Comparison of ENCODE assay signal across 16 mouse cellular contexts in genomic region chr13:109577901-109578300, GRCm38 (mm10).
A peak's percentile ranks its signal among the peaks of the same experiment; 100 is the strongest.
DNase-seq lines count a peak whose midpoint lies in the region; ATAC-seq and TF ChIP-seq lines count a peak whose summit lies in the region.
"Had no signal": no experiment of that assay in that cellular context is flagged by ENCODE, and none has a peak within 500 bp of the region (broad histone marks: within the 10 kb centered on the region; RNA-seq: fewer than 3 reads in every experiment).

No protein-coding gene starts in this region.

- 65% methylated on average over 4 of the region's 4 CpGs for WGBS in hindbrain, embryonic 14.5 days
- WGBS in hindbrain, postnatal 0 days: 53% methylated on average over 4 of the region's 4 CpGs
- 46% methylated on average over 4 of the region's 4 CpGs for WGBS in midbrain, postnatal 0 days
- WGBS in midbrain, embryonic 16.5 days: 47% methylated on average over 4 of the region's 4 CpGs
- WGBS in stomach, embryonic 16.5 days: 39% methylated on average over 4 of the region's 4 CpGs

- H3K27ac ChIP-seq in hindbrain, embryonic 14.5 days: peak overlapping the region; percentile 9; the same call in 1 of the 2 replicates
- H3K27ac ChIP-seq in hindbrain, postnatal 0 days: no peak overlapping the region
- peak overlapping the region; percentile 20; the same call in 1 of the 2 replicates for H3K27ac ChIP-seq in midbrain, postnatal 0 days (ENCODE audit: low read depth, low read length)
- no peak overlapping the region for H3K27ac ChIP-seq in midbrain, embryonic 16.5 days (ENCODE audit: low read length)
- H3K27ac ChIP-seq in stomach, embryonic 16.5 days (ENCODE audit: low read length): peak overlapping the region; percentile 87
- H3K27ac ChIP-seq: embryonic facial prominence, embryonic 13.5 days; forebrain, embryonic 12.5 days; left cerebral cortex, adult 2 months; limb, embryonic 15.5 days had no signal

- no peaks in the 10 kb centered on the region for H3K27me3 ChIP-seq in hindbrain, embryonic 14.5 days (ENCODE audit: control insufficient read depth, insufficient read depth, low read length)
- H3K27me3 ChIP-seq in hindbrain, postnatal 0 days (ENCODE audit: insufficient read depth, low read length): no peaks in the 10 kb centered on the region
- no peaks in the 10 kb centered on the region for H3K27me3 ChIP-seq in midbrain, postnatal 0 days (ENCODE audit: insufficient read depth, low read length)
- no peaks in the 10 kb centered on the region for H3K27me3 ChIP-seq in midbrain, embryonic 16.5 days (ENCODE audit: control insufficient read depth, insufficient read depth, low read depth, low read length)
- no peaks in the 10 kb centered on the region for H3K27me3 ChIP-seq in stomach, embryonic 16.5 days (ENCODE audit: control insufficient read depth, insufficient read depth, low read length)
- H3K27me3 ChIP-seq: embryonic facial prominence, embryonic 13.5 days; forebrain, embryonic 12.5 days; limb, embryonic 15.5 days had no signal

- H3K4me1 ChIP-seq in hindbrain, embryonic 14.5 days (replicated peaks; ENCODE audit: control insufficient read depth, insufficient read depth, low read length): peaks cover 3% of the 10 kb centered on the region; the same call in 1 of the 2 replicates
- H3K4me1 ChIP-seq in hindbrain, postnatal 0 days (ENCODE audit: insufficient read depth, low read length): no peaks in the 10 kb centered on the region
- no peaks in the 10 kb centered on the region for H3K4me1 ChIP-seq in midbrain, postnatal 0 days (ENCODE audit: insufficient read depth, low read length)
- peaks cover 2% of the 10 kb centered on the region; the same call in 1 of the 2 replicates for H3K4me1 ChIP-seq in midbrain, embryonic 16.5 days (ENCODE audit: control insufficient read depth, insufficient read depth, low read length)
- peaks cover 7% of the 10 kb centered on the region; the same call in 1 of the 2 replicates for H3K4me1 ChIP-seq in stomach, embryonic 16.5 days (ENCODE audit: control insufficient read depth, insufficient read depth, low read length)
- H3K4me1 ChIP-seq: forebrain, embryonic 12.5 days; limb, embryonic 15.5 days had no signal

- no peak overlapping the region for H3K4me3 ChIP-seq in hindbrain, embryonic 14.5 days (replicated peaks; ENCODE audit: low read length)
- no peak overlapping the region for H3K4me3 ChIP-seq in hindbrain, postnatal 0 days (ENCODE audit: low read length)
- no peak overlapping the region for H3K4me3 ChIP-seq in midbrain, postnatal 0 days (ENCODE audit: low read depth, low read length)
- no peak overlapping the region for H3K4me3 ChIP-seq in midbrain, embryonic 16.5 days (ENCODE audit: low read depth, low read length)
- no peak overlapping the region for H3K4me3 ChIP-seq in stomach, embryonic 16.5 days (replicated peaks; ENCODE audit: low read length)
- H3K4me3 ChIP-seq: embryonic facial prominence, embryonic 13.5 days; forebrain, embryonic 12.5 days; left cerebral cortex, adult 2 months; limb, embryonic 15.5 days had no signal

- no peak overlapping the region for H3K9ac ChIP-seq in hindbrain, embryonic 14.5 days
- no peak overlapping the region for H3K9ac ChIP-seq in hindbrain, postnatal 0 days (replicated peaks; ENCODE audit: low read length)
- no peak overlapping the region for H3K9ac ChIP-seq in midbrain, postnatal 0 days (replicated peaks; ENCODE audit: low read length, poor library complexity, severe bottlenecking)
- no peak overlapping the region for H3K9ac ChIP-seq in midbrain, embryonic 16.5 days (ENCODE audit: low read depth, low read length)
- H3K9ac ChIP-seq in stomach, embryonic 16.5 days (ENCODE audit: low read length): no peak overlapping the region
- H3K9ac ChIP-seq: embryonic facial prominence, embryonic 13.5 days; forebrain, embryonic 12.5 days; limb, embryonic 15.5 days had no signal

- H3K36me3 ChIP-seq in hindbrain, embryonic 14.5 days (replicated peaks; ENCODE audit: control insufficient read depth, insufficient read depth): no peaks in the 10 kb centered on the region
- H3K36me3 ChIP-seq in hindbrain, postnatal 0 days (ENCODE audit: insufficient read depth, low read length): no peaks in the 10 kb centered on the region
- no peaks in the 10 kb centered on the region for H3K36me3 ChIP-seq in midbrain, postnatal 0 days (ENCODE audit: insufficient read depth, low read length)
- H3K36me3 ChIP-seq in midbrain, embryonic 16.5 days (ENCODE audit: control insufficient read depth, insufficient read depth, low read length): no peaks in the 10 kb centered on the region
- no peaks in the 10 kb centered on the region for H3K36me3 ChIP-seq in stomach, embryonic 16.5 days (ENCODE audit: control insufficient read depth, insufficient read depth, low read length)
- H3K36me3 ChIP-seq: embryonic facial prominence, embryonic 13.5 days; forebrain, embryonic 12.5 days; limb, embryonic 15.5 days had no signal

- no peak for ATAC-seq in hindbrain, embryonic 14.5 days (ENCODE audit: low FRiP score)
- ATAC-seq in hindbrain, postnatal 0 days: no peak
- ATAC-seq in midbrain, postnatal 0 days (ENCODE audit: low FRiP score): no peak
- no peak for ATAC-seq in midbrain, embryonic 16.5 days
- peak; percentile 80 for ATAC-seq in stomach, embryonic 16.5 days (ENCODE audit: insufficient read depth, low FRiP score)

- no peaks in the 10 kb centered on the region for H3K9me3 ChIP-seq in hindbrain, embryonic 14.5 days (ENCODE audit: control insufficient read depth, low read length)
- H3K9me3 ChIP-seq in hindbrain, postnatal 0 days (ENCODE audit: low read length): no peaks in the 10 kb centered on the region
- no peaks in the 10 kb centered on the region for H3K9me3 ChIP-seq in midbrain, postnatal 0 days (ENCODE audit: low read length)
- H3K9me3 ChIP-seq in midbrain, embryonic 16.5 days (replicated peaks; ENCODE audit: control insufficient read depth, low read length, poor library complexity, severe bottlenecking): no peaks in the 10 kb centered on the region
- H3K9me3 ChIP-seq in stomach, embryonic 16.5 days (replicated peaks; ENCODE audit: control insufficient read depth, low read length): no peaks in the 10 kb centered on the region
- H3K9me3 ChIP-seq: embryonic facial prominence, embryonic 13.5 days; forebrain, embryonic 12.5 days; limb, embryonic 15.5 days had no signal

- no peak overlapping the region for H3K4me2 ChIP-seq in hindbrain, embryonic 14.5 days (replicated peaks)
- no peak overlapping the region for H3K4me2 ChIP-seq in hindbrain, postnatal 0 days (ENCODE audit: low read depth, low read length)
- H3K4me2 ChIP-seq in midbrain, postnatal 0 days (ENCODE audit: low read depth, low read length, poor library complexity, severe bottlenecking): no peak overlapping the region
- no peak overlapping the region for H3K4me2 ChIP-seq in midbrain, embryonic 16.5 days (ENCODE audit: low read length)
- no peak overlapping the region for H3K4me2 ChIP-seq in stomach, embryonic 16.5 days (ENCODE audit: low read depth, low read length)
- H3K4me2 ChIP-seq: embryonic facial prominence, embryonic 13.5 days; forebrain, embryonic 12.5 days; heart, embryonic 11.5 days; limb, embryonic 15.5 days had no signal

- no peak for DNase-seq in hindbrain, embryonic 14.5 days (ENCODE audit: low spot score)
- DNase-seq in hindbrain, postnatal 0 days (ENCODE audit: low spot score): no peak
- no peak for DNase-seq in midbrain, postnatal 0 days (ENCODE audit: low spot score)
- DNase-seq in kidney, adult 9 months: peak; percentile 92
- no peak for DNase-seq in cerebellum, adult 9-11 months
- DNase-seq in right cerebral cortex, postnatal 10 days (ENCODE audit: low spot score in 2 of 2): no peak
- DNase-seq: cerebellum, postnatal 36 days; heart, postnatal 36 days; right cerebral cortex, postnatal 4 days had no signal

- no peak for TF ChIP-seq CTCF in hindbrain, postnatal 0 days (IDR thresholded peaks at IDR 0.05; ENCODE audit: low read depth)
- no peak for TF ChIP-seq CTCF in midbrain, postnatal 0 days (IDR thresholded peaks at IDR 0.05)

Comparison
In these comparisons a context has a peak if more than half of its experiments do, and no peak if none do; other contexts are left out.
1. H3K27ac ChIP-seq: peak in hindbrain, embryonic 14.5 days (single experiment), midbrain, postnatal 0 days (single experiment) and stomach, embryonic 16.5 days (single experiment); none in hindbrain, postnatal 0 days (single experiment) and midbrain, embryonic 16.5 days (single experiment).